Mouse (Mus musculus) left cerebral cortex, postnatal 14 days (tissue): ENCODE measurements around the gene Rabgef1. TPM values are rescaled to one million over a fixed set of nuclear protein-coding genes. Genes with fewer than 3 reads are reported as not detected.

Source experiments
- DNase-seq, 2 experiments: peaks; one replicate each; pipeline ENCODE4 v3.0.0; 2021 to 2022; ENCODE audit warnings: low spot score in 2 of 2, mixed read lengths in 1 of 2
- intact Hi-C: fragments of 180-260 bp; cut with DNase I; formaldehyde crosslinking; loops from one replicate; pipeline ENCODE4 v1.15.1; 2025
- total RNA-seq, 2 experiments: library from RNA; stranded (reverse); gene quantifications; 2 replicates each; pipeline ENCODE4 v1.2.3; 2021

The Rabgef1 gene
- total RNA-seq, 2 experiments from 2014 or later: 43.8 to 47.2 TPM

GRCm38 (mm10) chr5:130169109-130169508, 2.5 kb upstream of the Rabgef1 start:
- no peak for DNase-seq

GRCm38 (mm10) chr5:130170666-130171422, 754 bp upstream of the Rabgef1 start:
- intact Hi-C loops: loop anchor here (5.0 kb wide), 1 partner anchor 51 kb away; no protein-coding TSS in a partner anchor
- no peak for DNase-seq

More at GRCm38 (mm10) chr5:130169109-130169508, 2.5 kb upstream of the Rabgef1 start:
- intact Hi-C loops: no loop called here

DNA sequence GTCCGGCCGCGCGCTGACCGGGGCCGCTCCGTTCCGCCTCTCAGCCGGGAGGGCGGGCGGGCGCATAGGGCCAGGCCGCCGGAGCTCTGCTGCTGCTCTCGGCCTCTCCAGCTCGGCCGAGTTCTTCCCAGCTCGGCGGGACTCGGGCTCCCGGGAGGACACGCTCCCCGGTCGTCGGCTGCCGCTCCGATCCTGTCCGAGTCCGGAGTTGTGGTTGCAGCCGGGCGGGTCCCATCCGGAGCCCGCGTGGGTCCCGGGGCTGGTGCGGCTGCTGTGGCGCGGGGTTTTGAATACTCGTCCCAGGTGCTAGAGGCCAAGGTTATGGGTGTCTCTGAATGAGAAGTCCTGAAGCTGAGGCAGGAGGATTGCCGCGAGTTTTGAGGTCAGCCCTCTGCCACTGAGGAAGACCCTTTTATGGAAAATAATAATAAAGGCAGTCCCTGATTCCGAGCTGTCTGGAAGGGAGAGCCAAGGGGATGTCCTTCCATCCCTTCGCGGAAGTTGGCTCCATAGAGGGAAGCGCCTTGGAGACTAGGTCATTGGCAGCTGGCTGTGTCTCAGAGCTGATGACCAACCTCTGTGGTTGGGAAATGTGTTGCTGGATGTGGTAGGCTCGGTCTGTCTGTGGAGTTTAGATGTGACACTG, 481 bp downstream of the Rabgef1 start:
- intact Hi-C loops: loop anchor here (5.0 kb wide), 1 partner anchor 50 kb away; no protein-coding TSS in a partner anchor
- DNase-seq: peak; percentile 11 to 15

DNA sequence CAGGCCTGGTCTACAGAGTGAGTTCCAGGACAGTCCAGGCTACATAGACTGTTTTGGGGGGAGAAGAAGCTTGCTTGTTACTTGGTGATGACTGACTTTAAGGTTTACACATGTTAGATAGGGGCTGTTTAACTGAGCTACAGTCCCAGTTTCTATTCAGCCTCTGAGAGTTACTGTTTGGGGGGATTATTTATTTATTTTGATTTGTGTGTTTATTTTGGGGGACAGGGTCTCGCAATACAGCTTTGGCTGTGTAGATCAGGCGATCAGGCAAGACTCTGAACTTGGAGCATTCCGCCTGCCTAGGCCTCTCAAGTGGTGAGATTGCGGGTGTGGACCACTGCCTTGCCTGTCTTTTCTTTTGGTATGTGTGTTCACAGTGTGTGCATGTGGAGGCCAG, 1.4 kb downstream of the Rabgef1 start:
- no peak for DNase-seq

DNA sequence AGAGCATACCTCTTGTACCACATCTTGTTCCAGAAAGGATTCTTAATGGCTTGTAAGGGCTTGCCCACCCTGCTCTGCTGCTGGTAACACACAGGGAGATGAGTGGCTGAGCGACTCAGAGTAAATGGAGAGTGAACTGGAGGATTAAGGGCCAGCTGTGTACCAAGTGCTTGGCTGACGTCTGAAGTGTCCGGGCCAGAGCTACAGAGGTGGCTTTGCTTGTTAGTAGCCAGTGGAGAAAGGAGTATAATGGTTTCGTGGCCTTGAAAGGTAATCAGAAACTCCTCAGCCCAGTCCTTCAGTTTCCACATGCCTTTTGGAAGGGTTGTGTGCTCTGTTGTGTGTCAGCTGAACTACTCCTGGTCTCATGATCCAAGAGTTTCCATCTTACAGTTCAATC, 6.3 kb downstream of the Rabgef1 start:
- intact Hi-C loops: no loop called here
- DNase-seq: no peak

More for the DNA sequence above, 1.4 kb downstream of the Rabgef1 start:
- intact Hi-C loops: loop anchor here (5.0 kb wide), 1 partner anchor 49 kb away; no protein-coding TSS in a partner anchor

DNA sequence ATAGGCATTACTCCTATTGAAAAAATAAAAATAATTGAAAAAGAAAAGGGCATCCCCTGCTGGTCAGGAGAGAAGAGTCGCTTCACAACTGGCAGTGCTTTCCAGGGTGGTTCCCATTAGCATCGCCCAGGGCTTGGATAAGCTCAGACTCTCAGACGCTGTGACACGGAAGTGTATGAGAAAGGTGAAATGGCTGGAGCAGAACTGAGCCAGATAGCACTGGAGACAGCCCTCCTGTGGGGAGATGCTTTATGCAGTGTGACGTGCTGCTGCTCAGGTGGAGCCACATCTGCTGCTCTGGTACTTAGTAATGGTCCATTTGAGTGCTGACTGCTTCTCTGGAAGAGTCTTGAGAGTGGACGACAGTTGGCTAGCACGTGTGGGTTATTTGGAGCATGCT, 8.8 kb downstream of the Rabgef1 start:
- intact Hi-C loops: no loop called here

GRCm38 (mm10) chr5:130181740-130182540, 10.3 kb downstream of the Rabgef1 start:
- DNase-seq: no peak
- intact Hi-C loops: no loop called here

More for the DNA sequence above, 8.8 kb downstream of the Rabgef1 start:
- no peak for DNase-seq

- intact Hi-C loops: no loop called here
- DNase-seq: no peak
Measured at GRCm38 (mm10) chr5:130182541-130182821, 10.9 kb downstream of the Rabgef1 start.

GRCm38 (mm10) chr5:130184193-130184856, 12.7 kb downstream of the Rabgef1 start:
- intact Hi-C loops: no loop called here
- DNase-seq: no peak

DNA sequence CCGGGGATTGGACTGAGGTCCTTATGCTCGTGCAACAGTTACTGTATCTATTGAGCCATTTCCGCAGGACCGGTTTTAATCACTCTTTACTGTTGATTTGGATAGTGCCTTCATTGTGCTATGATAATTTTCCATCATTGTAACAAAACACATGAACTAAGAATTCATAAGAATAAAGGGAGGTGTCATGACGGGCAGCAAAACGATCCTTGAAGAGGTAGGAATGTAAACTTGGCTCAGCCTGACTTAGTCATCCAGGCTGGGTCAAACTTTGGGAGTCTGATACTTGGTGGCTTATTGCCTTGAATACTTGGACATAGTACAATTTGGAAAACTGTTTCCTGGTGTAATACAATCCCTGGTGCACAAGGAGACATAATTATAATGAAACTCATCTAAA, 13.7 kb downstream of the Rabgef1 start:
- intact Hi-C loops: no loop called here

GRCm38 (mm10) chr5:130187383-130187782, 15.8 kb downstream of the Rabgef1 start:
- intact Hi-C loops: no loop called here
- DNase-seq: peak; percentile 17 to 39

More for the DNA sequence above, 13.7 kb downstream of the Rabgef1 start:
- no peak for DNase-seq

DNA sequence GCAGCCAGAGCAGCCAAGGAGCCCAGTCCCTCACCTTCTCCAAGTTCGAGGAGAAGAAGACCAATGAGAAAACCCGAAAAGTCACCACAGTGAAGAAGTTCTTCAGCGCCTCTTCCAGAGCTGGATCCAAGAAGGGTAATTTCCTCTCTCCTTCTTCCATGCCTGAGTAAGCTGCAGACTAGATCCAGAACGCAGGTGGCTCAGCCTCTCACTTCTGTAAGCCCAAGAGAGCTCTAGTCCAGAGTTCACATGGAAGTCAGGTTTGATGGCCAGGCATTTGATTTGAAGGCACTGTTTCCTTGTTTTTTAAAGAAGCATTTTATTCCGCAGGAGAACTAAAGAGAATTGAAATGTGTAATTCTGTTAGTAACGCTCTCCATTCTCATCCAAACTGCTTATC, 19.3 kb downstream of the Rabgef1 start:
- no peak for DNase-seq
- intact Hi-C loops: no loop called here

DNA sequence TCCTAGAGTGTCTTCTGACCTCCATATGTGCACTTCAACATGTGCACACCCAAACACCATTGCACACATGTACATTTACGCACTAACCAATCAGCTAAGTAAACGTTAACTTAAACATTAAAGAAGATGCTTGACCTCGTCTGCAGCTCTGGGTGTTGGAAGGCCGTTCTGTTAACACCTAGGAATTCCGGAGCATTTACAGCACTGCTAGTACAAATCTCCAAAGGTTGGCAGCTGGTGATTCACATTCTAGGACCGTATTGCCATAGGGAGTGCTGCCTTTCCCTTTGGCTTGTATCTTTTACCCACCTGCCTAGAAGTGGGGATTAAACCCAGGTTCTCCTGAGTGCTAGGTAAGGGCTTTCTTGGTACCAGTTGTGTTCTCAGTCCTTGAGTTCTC, 20.3 kb downstream of the Rabgef1 start:
- intact Hi-C loops: no loop called here
- DNase-seq: no peak

DNA sequence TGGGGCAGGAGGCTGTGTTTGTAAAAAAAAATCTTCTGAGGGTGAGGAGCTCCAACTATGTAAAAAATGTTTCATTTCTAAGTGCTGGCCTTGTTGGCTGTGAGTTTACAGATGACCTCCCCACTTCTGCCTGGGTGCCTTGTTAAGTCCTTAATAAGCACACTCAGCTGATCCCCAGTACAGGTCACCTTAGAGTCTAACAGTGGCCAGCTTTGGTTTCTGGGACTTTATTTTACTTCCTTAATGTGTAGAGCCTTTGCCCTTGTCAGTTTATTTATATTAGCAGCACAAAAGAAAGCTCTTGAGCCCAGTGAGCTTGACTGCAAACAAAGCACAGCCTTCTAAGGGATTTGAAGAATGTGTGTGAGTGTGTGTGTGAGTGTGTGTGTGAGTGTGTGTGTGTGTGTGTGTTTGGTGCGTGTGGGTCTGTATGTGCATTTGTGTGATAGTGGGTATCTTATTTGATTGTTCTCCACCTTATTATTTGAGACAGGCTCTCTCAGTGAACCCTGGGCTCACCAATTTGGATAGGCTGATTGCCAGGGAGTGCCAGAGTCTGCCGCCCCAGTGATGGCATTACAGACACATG, 20.9 kb downstream of the Rabgef1 start:
- intact Hi-C loops: no loop called here

GRCm38 (mm10) chr5:130193760-130194159, 22.2 kb downstream of the Rabgef1 start:
- intact Hi-C loops: no loop called here
- DNase-seq: no peak

More for the DNA sequence above, 20.9 kb downstream of the Rabgef1 start:
- DNase-seq: no peak

- DNase-seq: no peak
- intact Hi-C loops: no loop called here
Measured at GRCm38 (mm10) chr5:130196307-130196706, 24.7 kb downstream of the Rabgef1 start.

- DNase-seq: no peak
- intact Hi-C loops: no loop called here
Measured at GRCm38 (mm10) chr5:130197454-130197853, 25.9 kb downstream of the Rabgef1 start.

DNA sequence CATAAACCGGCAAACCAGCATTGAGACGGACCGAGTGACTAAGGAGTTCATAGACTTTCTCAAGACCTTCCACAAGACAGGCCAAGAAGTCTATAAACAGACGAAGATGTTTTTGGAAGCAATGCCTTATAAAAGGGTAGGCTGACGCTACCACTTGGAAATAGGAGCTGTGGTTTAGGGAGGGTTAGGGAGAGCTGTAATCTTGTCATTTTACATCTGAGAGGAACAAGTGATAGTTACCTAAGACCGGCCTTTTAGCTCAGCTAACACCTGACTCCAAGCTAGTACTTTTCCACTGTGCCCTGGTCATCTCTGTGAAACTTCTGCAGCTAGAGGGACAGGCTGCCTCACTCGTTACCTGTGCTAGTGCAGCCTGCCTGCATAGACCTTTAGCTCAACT, 26.4 kb downstream of the Rabgef1 start:
- DNase-seq: no peak
- intact Hi-C loops: no loop called here
